Mouse (Mus musculus) cerebral cortex, adult 2 months (tissue): ENCODE results near the gene Sgip1.

Experiments
- WGBS: fragments of 180-500 bp; shearing (Covaris S2); methylation state at CpG from one replicate; pipeline ENCODE4 v1.1.7; 2018; 5-methylcytosine and 5-hydroxymethylcytosine counted together

The Sgip1 gene

DNA sequence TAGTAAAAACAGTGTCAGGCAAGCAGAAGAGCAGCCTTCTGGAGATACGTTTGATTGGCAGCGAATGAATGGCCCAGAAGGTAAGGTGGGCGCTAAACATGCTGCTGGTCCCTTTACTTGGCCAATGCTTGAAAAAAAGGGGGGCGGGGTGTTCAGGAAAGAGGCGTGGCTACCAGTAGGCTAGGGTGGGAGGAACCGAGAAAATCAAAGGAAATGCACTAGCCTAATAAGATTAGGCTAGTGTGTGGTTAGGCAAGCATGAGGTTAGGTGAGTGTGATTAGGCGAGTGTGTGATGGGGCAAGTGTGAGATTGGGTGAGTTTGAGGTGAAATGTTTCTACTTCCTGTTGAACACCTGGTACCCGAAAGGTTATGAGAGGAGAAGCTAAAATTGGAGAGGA, at the start of gene Sgip1:
Gene Sgip1 (plus strand): TSS at position 11 of the 400 bp plus-strand sequence.
- 76% methylated on average over 8 of the region's 8 CpGs for WGBS

DNA sequence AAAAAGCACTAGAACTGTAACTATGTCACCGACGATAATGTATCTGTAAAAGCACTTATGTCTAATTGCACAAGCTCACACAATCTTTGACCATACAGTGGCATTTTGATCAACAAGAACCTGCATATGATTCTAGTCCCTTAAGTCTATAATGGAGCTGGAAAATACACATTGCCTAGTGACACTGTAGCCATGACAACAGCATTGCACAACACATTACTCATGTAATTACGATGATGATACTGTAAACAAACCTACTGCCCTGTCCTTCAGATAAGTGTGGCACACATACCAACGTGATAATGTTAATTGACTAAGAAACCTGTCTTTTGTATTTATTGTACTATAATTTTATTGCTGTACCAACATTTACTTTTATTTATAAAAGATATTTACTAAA, 49.7 kb upstream of the Sgip1 start:
- WGBS = 58% methylated on average over 4 of the region's 4 CpGs

DNA sequence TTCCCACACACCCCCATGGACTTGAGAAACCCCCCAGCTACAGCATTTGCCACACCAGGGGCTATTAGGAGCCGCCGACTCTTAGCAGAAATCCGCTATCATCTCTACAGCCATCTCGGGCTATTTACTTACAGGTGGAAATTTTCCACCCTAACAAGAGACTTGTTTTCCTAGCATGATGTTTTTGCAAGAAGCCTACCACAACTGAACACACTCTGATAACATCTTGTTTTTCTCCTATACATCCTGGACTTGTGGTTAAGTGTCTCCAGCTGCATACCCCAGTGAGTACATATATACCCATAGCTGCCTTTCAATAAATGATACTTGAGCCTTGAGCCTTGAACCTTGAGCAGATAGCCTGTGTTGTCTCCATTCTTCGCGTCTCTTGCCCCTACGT, 43.1 kb upstream of the Sgip1 start:
- 94% methylated on average over 7 of the region's 7 CpGs for WGBS

DNA sequence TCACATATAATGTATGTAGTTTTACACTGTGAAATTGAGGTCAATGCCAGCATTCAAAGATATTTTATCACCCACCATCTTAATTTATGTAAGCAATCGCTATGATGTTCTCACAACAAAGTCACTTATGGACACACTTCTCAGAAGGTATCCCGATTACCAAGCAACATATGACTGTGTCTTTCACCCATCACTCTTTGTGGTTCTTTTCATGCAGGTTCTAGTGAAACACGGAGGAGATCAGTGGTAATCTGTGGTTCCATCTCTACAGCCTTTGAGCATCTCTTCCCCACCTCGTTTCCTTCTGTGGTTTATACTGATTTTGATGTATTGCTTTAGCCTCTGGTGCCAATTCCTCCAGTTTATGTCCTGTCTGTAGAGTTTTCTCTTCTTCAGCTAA, 29.4 kb upstream of the Sgip1 start:
- 87% methylated on average over 4 of the region's 4 CpGs for WGBS

DNA sequence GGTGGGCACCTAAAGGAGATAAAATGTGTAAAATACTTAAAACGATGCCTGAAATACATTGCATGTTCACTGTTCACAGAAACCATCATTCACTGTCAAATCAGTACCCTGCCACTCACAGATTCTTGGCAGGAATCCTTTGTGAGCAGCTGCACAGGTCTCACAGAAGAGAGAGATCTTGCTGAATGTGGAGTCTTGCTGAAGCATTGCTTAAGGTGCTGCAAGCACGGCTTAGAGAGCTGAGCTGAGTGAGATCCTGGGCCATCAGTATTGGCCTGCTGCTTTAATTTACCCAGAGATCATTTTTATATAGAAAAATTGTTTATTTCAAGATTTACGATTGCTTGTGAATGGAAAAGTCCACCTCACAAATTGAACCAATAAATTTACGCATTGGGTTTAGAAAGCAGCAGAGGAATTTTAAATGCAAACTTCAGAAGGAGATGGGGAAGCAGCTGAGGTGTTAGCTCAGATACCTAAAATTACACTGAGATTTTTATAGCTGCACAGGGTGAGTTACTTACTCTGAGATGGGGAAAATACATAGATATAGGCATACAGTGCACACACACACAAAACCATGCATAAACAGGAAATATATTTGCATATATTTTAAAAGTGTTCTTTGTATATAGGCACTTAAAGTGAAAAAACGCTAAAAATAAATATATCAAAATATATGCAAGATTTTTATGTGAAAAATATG, 23.8 kb upstream of the Sgip1 start:
- WGBS = 46% methylated on average over 5 of the region's 5 CpGs

DNA sequence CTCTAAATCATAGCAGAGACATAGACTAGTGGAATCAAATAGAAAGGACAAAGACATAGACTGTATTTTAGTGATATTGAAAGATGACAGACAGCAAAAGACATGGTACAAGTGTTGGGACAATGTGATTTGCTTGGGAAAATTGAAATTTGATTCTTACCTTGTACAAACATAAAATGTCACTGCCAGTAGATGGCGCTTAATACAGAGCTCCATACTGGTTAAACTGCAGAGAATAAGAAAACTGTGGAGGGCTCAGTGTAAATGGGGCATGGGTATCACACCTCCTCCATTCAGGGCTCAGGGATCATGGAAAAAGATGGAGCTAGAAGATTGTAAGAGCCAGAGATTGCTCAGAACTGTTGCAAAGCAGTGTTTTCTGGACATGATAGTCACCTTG, 21.6 kb upstream of the Sgip1 start:
- WGBS = 10% methylated on average over 1 of the region's 1 CpGs

DNA sequence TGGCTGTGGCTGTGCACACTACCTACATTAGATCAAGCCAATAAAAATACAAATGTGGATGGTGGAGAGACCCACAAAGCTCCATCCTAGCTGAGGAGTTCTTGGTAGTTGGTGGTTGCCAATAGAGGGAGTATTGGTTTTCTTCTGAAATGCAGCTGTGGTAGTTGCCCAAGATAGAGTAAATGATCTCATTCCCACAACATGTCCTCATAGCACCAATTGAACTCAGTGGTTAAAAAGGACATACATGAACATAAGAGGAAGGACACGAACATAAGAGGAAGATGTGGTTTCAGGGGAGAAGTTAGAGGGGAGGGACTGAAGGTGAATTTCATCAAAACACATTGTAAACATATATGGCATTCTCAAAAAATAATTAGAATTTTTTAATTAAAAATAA, 21.1 kb upstream of the Sgip1 start:
- WGBS = 66% methylated on average over 1 of the region's 1 CpGs

DNA sequence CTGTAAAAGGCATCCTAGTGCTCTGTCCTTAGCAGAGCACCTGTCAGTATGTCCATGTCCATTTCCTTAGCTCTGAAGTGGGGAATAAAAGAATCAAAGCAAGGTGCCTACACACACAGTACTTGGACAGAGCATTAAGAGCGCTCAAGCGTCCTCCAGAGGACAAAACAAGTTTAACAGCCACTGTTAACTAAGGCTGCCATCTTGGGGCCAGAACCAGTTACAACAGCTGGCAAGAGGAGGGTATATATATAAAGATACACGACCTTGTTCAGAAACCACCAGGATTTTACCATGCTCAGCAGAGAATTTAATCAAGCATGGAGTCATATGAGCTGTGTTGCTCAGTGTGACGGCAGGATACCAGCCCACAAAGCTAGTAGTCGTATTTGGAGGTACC, 16.7 kb upstream of the Sgip1 start:
- whole genome bisulfite sequencing = 78% methylated on average over 5 of the region's 5 CpGs

DNA sequence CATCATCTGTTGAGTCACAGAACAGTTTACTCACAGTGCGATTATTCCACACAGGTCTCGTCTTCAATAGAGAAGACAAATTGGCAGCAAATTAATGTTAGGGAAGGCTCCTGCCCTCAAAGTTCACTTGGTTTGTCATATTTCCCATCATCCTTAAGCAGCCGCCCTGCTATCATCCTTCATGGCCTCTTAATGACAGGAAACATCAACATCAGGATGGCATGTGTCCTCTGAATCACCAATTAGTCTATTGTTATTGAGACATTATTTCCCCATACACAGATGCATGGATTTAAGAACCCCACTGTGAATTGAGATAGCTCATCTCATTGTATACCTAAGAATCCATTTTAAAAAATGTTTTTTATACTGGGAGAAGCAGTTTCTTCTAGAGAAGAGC, 10.1 kb upstream of the Sgip1 start:
- 89% methylated on average over 3 of the region's 3 CpGs for WGBS

DNA sequence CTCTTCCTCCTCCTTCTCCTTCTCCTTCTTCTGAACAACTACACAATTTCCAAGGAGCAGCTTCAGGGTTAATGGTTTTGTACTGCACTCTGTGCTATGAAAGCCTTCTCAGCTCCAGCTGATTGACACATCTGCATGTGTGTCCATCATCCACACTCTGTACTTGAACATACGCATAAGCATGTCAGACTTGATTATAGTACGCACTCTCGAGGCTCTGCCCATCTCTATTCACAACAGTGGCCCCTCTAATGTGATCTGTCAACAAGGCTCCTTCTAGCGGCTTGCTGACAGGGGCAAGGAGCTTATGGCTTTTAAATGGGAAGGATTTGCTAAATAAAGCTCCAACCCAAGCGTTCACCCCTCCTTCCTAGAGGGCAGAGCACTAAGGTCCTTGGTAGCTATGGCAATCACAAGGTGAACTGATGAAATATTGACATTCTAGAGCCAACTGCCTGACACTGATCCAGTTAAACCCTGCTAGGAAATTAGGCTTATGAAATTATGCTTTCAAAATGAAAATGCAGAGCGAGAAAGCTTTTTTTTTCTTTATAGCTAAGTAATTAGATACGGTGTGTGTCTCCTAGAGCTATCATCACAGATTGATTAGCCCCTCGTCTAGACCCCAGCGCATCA, 7.0 kb upstream of the Sgip1 start:
- 87% methylated on average over 9 of the region's 9 CpGs for WGBS

DNA sequence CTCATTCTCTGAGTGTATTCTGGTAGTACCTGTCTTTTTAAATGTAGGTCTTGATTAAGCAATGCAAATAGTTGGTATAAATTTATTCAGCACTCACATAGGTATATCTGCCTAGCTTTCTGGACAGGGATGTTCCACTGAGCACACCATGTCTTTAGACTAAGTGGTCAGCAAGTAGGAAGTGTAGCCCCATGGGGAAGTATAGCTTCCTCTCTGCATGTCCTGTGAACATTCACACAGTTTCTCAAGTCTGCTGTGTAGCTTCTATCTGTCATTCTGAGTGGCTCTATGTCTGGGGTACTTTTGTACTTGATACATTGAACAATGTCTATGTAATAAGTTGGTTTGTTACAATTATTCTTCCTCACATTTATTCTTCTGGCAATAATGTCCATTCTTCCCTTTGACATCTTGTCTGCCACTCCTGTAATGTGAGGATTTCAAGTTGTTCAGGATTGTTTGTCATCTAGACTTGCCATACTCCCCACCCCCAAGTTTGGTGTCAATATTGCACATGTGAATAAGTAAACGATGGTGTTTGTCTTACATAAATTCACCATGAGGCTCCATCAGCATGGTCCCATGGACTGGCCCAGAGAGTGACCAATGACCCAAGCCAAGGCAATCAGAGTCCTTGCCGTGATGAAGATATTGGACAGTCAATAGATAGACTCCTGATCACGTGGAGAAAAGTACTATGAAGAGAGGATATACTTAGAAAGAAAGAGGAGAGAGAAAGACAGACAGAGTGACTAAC, 12.4 kb downstream of the Sgip1 start:
- WGBS = 76% methylated on average over 3 of the region's 3 CpGs

DNA sequence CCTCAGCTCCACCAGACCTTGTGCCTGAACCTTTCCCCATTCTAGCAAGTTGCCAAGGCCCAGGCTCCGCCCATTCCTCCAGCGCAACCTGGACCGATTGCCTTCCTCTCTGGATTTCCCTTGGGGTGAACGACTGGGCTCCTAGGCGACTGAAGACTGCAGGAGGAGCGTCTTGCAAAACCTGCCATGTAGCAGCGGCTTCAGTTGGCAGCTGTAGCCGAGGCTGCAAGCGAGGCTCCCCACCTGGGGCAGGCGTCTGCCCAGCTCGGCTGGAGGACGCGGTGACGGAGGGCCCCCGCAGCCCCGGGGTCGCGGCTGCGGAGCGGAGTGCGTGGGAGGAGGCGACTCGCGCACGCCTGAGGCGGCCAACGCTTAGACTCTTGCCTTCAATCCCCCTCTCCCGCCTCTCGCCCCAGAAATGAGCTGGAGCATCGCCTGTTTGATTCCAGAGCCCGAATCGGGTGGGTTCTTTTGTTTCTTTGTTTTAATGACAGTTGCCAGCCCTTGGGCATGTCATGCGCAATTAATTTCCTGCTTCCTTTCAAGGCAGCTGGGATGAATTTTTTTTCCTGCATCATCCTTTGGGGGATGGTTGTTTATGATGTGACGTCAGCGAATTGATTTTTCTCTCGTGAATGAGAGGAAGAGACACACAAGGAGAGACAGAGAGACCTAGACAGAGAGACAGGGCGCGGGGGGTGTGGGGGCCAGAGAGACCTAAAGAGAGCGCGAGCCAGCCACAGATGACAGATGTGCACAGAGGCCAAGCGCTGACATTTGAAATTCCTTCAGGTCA, 18.2 kb downstream of the Sgip1 start:
- 1% methylated on average over 41 of the region's 41 CpGs for WGBS

DNA sequence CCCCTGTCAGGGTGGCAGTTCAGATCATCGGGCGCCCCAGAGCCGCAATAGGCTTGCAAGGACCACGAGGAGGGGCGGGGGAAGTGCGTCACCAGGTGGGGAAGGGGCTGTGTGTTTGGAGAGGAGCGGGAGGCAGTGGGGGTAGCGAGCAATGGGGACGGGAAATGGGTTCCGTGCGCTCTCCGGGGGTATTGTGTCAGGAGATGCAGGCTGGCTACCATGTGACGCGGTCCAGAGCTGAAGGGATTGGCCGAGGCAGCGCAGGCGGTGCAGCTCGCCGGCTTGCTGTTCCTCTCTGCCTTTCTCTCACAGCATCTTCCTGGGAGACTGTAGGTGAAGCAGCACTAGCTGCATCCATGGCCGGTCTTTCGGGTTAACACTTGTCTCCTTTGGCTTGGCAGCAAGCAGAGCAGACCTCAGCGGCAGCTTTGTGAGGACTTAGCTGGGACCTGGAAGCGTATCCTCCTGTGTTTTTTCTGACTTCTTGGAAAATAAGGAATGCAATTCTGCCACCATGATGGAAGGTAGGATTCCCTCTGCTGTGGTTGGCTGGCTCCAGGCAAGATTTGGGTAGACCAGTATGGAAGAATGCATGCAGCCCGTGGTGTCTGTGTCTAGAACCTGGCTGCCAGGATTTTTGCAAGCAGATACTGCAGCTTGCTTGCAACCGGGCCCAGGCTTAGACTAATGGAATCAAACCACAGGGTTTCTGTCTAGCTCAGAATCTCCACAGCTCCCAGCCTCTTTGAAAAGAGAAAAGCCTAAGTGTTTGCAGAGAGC, 19.1 kb downstream of the Sgip1 start:
- WGBS = 1% methylated on average over 25 of the region's 25 CpGs

DNA sequence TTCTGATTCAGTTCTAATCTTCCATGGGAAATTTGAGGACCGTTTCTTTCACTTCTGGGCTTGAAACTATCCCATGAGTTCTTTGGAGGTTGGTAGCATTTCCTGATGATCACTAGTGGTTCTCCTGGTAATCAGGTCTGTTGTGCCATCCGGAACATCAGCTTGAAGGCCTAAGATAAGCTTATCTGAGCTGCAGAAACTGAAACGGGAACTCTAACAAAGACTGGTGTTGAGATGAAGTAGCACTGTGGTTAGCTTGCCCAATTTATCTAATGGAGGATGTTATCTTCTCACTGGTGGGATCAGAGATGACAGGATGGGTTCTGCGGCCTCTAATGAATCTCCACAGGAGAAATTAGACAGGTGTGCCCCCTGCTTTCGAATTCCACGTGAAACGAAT, 21.0 kb downstream of the Sgip1 start:
- 50% methylated on average over 7 of the region's 7 CpGs for whole genome bisulfite sequencing

DNA sequence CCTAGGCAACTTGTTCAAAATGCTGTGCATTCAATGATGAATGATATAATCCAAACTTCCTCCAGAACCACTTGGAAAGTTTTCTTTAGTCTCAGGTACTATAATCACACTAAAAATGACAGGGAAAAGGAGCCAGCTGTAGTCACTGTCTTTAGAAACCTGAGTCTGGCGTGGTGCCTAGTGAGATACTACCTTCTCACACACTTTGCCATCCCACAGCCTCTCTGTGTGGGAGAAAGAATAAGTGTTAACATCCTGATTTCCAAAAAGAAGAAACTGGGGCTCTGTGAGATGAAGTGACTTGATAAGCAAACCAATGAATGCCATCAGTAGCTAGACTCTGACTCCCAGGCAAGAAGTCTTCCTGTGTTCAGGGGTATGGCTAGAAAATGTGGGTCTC, 28.0 kb downstream of the Sgip1 start:
- WGBS = 43% methylated on average over 1 of the region's 1 CpGs

DNA sequence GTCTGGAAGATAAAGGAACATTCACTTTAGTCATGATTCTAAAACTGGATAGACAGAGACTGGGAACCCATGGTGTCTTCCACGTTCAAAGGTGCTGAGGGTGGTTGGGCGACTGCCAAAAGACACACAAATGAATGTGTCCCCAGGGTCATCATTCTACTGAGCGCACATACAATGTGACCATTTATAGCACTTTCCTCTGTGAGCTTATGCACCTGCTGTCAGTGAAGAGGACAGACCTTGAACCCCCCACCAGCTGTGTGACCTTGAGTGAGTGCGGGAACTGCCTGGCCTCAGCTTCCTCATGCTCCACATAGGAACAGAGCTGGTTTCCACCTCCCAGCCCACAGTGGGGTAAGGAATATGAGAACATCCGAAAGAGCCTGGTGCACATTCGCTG, 28.8 kb downstream of the Sgip1 start:
- 75% methylated on average over 6 of the region's 6 CpGs for WGBS

DNA sequence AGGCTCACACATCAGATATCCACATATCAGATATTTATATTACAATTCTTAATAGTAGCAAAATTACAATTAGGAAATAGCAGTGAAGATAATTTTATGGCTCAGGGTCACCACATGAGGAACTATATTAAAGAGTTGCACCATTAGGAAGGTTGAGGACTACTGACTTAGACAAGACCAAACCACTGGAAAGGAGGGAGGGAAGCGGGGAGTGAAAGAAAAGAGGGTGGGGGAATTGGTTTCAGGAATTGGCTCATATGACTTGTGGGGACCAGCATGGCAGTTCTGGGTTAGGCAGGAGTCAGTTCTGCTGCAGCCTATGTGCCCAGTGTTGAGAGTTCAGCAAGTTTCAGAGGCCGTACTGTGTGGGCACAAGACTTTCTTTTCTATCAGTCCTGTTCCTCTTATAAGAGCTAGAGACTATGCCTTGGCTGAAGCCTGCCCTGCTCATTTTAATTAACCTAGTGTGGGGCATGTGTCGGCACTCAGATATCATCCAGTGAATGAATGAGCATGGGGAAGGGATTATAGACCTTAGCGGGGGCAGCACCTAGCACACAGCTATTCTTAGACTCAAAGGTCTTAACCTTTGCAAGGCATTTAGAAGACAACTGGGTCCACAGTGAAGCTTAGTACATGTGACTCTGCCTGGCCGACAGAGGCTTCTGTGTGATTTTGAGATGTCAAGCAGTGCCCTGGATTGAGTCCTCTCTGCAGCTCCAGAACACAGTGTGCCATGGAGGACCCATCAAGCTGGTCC, 30.7 kb downstream of the Sgip1 start:
- WGBS = 70% methylated on average over 5 of the region's 5 CpGs

DNA sequence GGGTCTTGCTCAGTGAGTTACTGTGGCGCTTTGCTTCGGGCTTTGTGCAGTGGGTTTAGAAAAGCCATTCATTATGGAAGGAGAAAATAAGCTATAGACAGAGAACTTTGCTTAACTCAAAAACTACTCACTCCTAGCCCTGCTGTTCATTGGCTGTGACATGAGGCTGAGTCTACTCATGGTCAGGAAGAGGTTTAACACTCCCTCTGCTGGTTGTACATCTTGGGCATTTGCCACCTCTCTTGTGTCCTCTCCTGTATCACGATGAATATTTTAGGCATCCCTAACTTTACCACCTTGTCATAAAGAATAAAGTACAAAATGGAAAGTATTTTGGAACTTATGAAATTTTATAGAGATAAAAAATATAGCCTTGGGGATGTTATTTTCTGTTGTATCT, 32.1 kb downstream of the Sgip1 start:
- WGBS = 77% methylated on average over 3 of the region's 3 CpGs

DNA sequence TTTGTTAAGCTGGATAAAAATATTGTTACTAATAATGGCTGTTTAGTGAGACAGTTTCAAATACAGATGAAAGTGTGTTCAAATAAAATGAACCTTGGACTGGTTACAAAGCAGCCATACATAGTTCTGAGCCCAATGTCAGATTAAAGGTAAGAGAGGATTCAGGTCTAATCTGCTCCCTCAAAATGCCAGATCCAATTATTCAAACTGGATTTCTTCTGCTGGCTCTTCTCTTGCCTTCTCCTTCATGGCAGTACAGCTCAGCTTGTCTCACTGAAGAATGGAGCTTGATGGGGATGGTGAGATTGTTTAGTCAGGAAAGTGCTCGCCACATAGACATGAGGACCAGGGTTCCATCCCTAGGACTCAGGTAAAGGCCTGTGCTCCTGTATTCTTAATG, 32.7 kb downstream of the Sgip1 start:
- 94% methylated on average over 1 of the region's 1 CpGs for WGBS

DNA sequence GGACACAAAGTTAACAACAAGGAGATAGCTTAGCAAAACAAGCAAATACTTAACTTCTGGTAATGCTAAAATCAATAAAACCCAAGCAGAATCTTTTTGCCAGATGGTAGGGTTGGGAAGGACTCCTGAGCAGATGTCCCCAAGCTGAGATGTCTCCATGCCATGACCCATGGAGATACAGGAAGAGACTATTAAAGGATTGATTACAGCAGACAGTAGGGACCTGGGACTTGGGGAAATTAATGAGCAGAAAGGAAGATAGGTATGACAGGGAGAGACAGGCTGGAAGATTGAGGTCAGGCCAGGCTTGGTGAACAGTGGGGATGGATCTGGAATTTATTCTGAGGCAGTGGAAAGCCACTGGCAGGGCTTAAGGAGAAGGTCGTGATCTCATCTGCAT, 33.5 kb downstream of the Sgip1 start:
- 75% methylated on average over 1 of the region's 1 CpGs for WGBS
